Mouse (Mus musculus) G1E (cell line): ENCODE measurements around the gene Rcsd1.

Source experiments
- CTCF ChIP-seq: IDR thresholded peaks from 2 replicates; pipeline ENCODE4 v1.5.1; 2012; ENCODE audit warnings: low read depth, low read length, inconsistent platforms, mixed read lengths
- GATA1 ChIP-seq: IDR thresholded peaks from 2 replicates; pipeline ENCODE4 v1.6.1; 2012; ENCODE audit warnings: borderline replicate concordance, low read length, inconsistent platforms, mixed read lengths
- GATA2 ChIP-seq: IDR thresholded peaks from 2 replicates; pipeline ENCODE4 v1.6.1; 2012; ENCODE audit warnings: low read depth, low read length, inconsistent platforms, borderline replicate concordance
- POLR2AphosphoS5 ChIP-seq: IDR thresholded peaks from 2 replicates; pipeline ENCODE4 v1.6.1; 2012; ENCODE audit warnings: low read depth, low read length, inconsistent platforms; ENCODE audit not compliant: insufficient replicate concordance

GRCm38 (mm10) chr1:165711914-165712313 lies 2.4 kb upstream of the Rcsd1 start:
- TF ChIP-seq CTCF (no peak), GATA1 (no peak), POLR2AphosphoS5 (no peak), GATA2 (no peak)
